9 mouse cellular contexts compared by ENCODE assay signal in genomic region chr13:34806532-34807092, GRCm38 (mm10).
DNase-seq lines count a peak whose midpoint lies in the region; ATAC-seq and TF ChIP-seq lines count a peak whose summit lies in the region.
"Had no signal": no experiment of that assay in that cellular context is flagged by ENCODE, and none has a peak within 500 bp of the region (broad histone marks: within the 10 kb centered on the region; RNA-seq: fewer than 3 reads in every experiment).

No protein-coding gene starts in this region.

- no peak for TF ChIP-seq CTCF in stomach, postnatal 0 days (IDR thresholded peaks at IDR 0.05; ENCODE audit: low read depth)

- no peak overlapping the region for H3K4me3 ChIP-seq in hindbrain, embryonic 16.5 days (ENCODE audit: low read length)
- H3K4me3 ChIP-seq in stomach, postnatal 0 days (ENCODE audit: low read depth, low read length), result no peak overlapping the region
- H3K4me3 ChIP-seq: embryonic facial prominence, embryonic 12.5 days had no signal

- H3K9me3 ChIP-seq in hindbrain, embryonic 16.5 days (ENCODE audit: control insufficient read depth, low read length), result no peaks in the 10 kb centered on the region
- no peaks in the 10 kb centered on the region for H3K9me3 ChIP-seq in stomach, postnatal 0 days (ENCODE audit: control insufficient read depth, low read length)

- no peaks in the 10 kb centered on the region for H3K27me3 ChIP-seq in hindbrain, embryonic 16.5 days (replicated peaks; ENCODE audit: control insufficient read depth, insufficient read depth, low read length)
- no peaks in the 10 kb centered on the region for H3K27me3 ChIP-seq in stomach, postnatal 0 days (ENCODE audit: control insufficient read depth, insufficient read depth, low read length)
- H3K27me3 ChIP-seq: embryonic facial prominence, embryonic 12.5 days had no signal

- 36% methylated on average over 9 of the region's 9 CpGs for WGBS in hindbrain, embryonic 16.5 days
- 52% methylated on average over 9 of the region's 9 CpGs for WGBS in stomach, postnatal 0 days

- no peak overlapping the region for H3K4me2 ChIP-seq in hindbrain, embryonic 16.5 days (ENCODE audit: low read length)
- no peak overlapping the region for H3K4me2 ChIP-seq in stomach, postnatal 0 days (replicated peaks; ENCODE audit: low read depth)
- H3K4me2 ChIP-seq: embryonic facial prominence, embryonic 12.5 days had no signal

- TF ChIP-seq EP300 in stomach, postnatal 0 days (optimal IDR thresholded peaks at IDR 0.05), result no peak

- no peaks in the 10 kb centered on the region for H3K36me3 ChIP-seq in hindbrain, embryonic 16.5 days (ENCODE audit: control insufficient read depth, insufficient read depth, low read length)
- no peaks in the 10 kb centered on the region for H3K36me3 ChIP-seq in stomach, postnatal 0 days (ENCODE audit: control insufficient read depth, insufficient read depth, low read length)
- H3K36me3 ChIP-seq: embryonic facial prominence, embryonic 12.5 days had no signal

- H3K27ac ChIP-seq in hindbrain, embryonic 16.5 days (ENCODE audit: low read depth, low read length), result no peak overlapping the region
- H3K27ac ChIP-seq in stomach, postnatal 0 days (replicated peaks), result no peak overlapping the region
- H3K27ac ChIP-seq: embryonic facial prominence, embryonic 12.5 days had no signal

- ATAC-seq in hindbrain, embryonic 16.5 days, result peak; percentile 81
- ATAC-seq in stomach, postnatal 0 days (ENCODE audit: low FRiP score, low TSS enrichment), result no peak

- DNase-seq in cerebellum, postnatal 14 days, result peak; percentile 42 to 50
- no peak for DNase-seq in cerebellum, adult 9-10 months
- peak; percentile 17 for DNase-seq in retina, postnatal 1 day
- no peak for DNase-seq in retina, embryonic 14.5 days (ENCODE audit: low spot score)
- peak; percentile 40 for DNase-seq in stomach, postnatal 0 days (ENCODE audit: low spot score)
- no peak for DNase-seq in spleen, postnatal 14 days (ENCODE audit: low spot score in 2 of 2)
- no peak for DNase-seq in cerebellum, adult 18-20 months

- no peak overlapping the region for H3K9ac ChIP-seq in hindbrain, embryonic 16.5 days (ENCODE audit: low read depth, low read length)
- H3K9ac ChIP-seq in stomach, postnatal 0 days (ENCODE audit: low read length), result no peak overlapping the region
- H3K9ac ChIP-seq: embryonic facial prominence, embryonic 12.5 days had no signal

- H3K4me1 ChIP-seq in hindbrain, embryonic 16.5 days (ENCODE audit: control insufficient read depth, insufficient read depth, low read depth, low read length), result peaks cover 2% of the 10 kb centered on the region; the same call in 1 of the 2 replicates
- no peaks in the 10 kb centered on the region for H3K4me1 ChIP-seq in stomach, postnatal 0 days (replicated peaks; ENCODE audit: control insufficient read depth, insufficient read depth)
- H3K4me1 ChIP-seq: embryonic facial prominence, embryonic 12.5 days had no signal

Comparison
In these comparisons a context has a peak if more than half of its experiments do, and no peak if none do; other contexts are left out.
1. DNase-seq: peak in cerebellum, postnatal 14 days (2 of 2), retina, postnatal 1 day (single experiment) and stomach, postnatal 0 days (single experiment); none in cerebellum, adult 9-10 months (single experiment), retina, embryonic 14.5 days (single experiment), spleen, postnatal 14 days (0 of 2) and cerebellum, adult 18-20 months (0 of 2).